Mouse (Mus musculus) liver (tissue): ENCODE measurements around the gene Twsg1.

Experiments
- DNase-seq: peaks from one replicate; pipeline ENCODE4 v3.0.0-alpha.2; 2020; ENCODE audit warnings: mixed read lengths

Gene Twsg1

DNA sequence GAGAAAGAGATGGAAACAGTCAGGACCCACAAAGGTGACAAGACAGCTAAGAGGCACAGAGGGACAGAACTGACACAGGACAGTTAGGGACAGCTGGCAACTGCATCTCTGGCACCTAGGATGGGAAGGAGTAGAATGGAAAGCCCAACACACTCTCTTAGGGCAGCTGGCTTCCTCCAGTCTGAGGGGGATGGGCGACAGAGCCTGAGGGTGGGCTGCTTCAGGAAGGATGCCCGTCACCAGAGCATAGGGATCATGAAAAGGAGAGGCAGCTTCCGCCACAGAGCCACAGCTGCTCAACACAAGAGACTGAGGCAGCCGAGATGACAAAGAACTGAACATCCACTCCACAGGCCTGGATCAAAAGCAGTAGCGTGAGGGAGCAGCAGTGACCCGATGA lies 19.5 kb downstream of the Twsg1 start:
- no peak for DNase-seq

DNA sequence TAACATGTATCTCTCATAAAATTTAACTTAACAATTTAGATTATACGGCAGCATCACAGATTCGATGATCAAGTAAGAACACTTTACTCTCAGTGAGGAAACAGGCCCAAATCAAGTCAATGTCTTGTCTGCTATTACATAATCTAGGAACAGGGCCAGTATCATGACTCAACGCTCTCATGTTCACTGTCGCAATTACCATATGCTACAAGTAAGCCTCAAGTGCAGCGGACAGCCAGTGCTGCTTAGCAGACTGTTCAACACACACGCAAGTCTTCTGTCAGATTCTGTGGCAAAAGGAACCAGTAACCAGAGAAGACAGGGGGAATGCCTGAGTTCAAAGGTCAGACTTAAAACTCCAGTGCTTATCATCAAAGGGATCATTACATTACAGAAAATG lies 20.1 kb downstream of the Twsg1 start:
- no peak for DNase-seq

- no peak for DNase-seq
These were observed 20.7 kb downstream of the Twsg1 start for GRCm38 (mm10) chr17:65930158-65930826.

GRCm38 (mm10) chr17:65929319-65929978 lies 21.6 kb downstream of the Twsg1 start:
- DNase-seq = no peak

GRCm38 (mm10) chr17:65927077-65927476 lies 23.9 kb downstream of the Twsg1 start:
- no peak for DNase-seq

GRCm38 (mm10) chr17:65924218-65924617 lies 26.8 kb downstream of the Twsg1 start:
- DNase-seq = no peak

DNA sequence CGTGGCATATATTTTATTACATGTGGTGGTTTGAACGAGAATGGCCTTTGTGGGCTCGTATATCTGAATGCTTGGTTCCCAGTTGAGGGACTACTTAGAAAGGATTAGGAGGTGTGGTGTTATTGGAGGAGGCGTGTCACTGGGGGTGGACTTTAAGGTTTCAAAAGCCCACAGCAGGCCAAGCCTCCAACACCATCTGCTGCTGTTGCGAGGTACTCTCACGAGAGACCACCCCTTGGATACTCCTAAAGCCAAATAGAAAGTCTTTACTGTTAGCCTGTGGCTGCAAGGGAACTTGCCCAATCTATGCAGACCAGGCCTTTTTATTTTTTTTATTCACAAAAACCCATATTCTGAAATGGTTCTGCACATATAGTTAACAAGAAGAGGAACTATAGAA lies 29.1 kb downstream of the Twsg1 start:
- no peak for DNase-seq

GRCm38 (mm10) chr17:65919235-65919634 lies 31.8 kb downstream of the Twsg1 start:
- peak; percentile 55 for DNase-seq

- DNase-seq = no peak
These were observed 34.8 kb downstream of the Twsg1 start for GRCm38 (mm10) chr17:65916135-65916668.

DNA sequence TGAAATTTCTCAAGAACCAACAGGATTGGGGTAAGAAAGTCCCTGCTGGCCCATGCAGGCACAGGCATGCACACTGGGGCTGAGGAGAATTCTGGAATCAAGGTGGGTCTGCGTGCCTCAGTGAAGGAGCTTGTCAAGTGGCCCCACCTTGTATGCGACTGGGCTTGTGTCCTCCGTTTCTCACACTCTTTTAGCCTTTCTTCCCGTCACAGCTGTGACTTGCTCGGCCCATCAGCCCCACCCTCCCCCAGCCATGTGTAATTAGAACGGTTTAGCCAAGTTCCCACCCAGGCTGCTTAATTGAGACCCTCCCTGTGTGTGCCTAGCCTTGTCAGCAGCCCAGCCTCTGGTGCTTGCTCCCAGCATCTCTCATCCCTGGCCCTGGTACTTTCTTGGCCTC lies 36.9 kb downstream of the Twsg1 start:
- no peak for DNase-seq

DNA sequence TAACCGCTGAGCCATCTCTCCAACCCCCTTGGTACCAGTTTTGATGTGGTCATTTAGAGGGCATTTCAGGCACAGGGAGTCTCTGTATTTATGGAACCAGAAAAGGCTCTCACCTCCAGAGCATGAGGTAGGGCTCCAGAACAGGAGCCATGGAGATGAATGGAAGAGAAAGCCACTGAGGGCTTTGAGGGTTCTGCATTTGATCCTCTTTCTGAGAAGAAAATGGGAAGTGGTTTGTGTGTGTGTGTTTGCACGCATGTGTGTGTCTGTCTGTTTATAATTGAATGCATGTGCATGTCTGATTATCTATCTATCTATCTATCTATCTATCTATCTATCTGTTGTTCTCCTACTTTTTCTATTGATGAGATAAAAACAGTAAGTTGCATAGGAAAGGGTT lies 38.8 kb downstream of the Twsg1 start:
- DNase-seq = no peak

- no peak for DNase-seq
These were observed 39.5 kb downstream of the Twsg1 start for GRCm38 (mm10) chr17:65911285-65912069.

DNA sequence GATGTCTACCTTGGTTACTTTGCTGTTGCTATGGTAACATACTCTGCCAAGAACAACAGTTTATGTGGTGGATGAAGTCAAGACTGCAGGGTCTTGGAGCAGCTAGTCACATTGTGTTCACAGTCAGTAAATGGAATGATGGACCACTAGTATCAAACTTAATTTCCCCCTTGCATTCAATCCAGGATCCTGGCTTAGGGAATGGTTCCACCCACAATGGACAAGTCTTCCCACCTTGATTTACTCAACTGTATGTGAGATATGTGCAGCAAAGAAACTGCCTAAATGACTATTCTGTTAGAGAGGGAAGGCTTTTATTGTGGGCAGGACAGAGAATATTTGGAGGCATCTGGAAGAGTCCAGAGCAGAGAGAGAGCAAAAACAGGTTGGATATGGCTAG lies 42.8 kb downstream of the Twsg1 start:
- DNase-seq = no peak

DNA sequence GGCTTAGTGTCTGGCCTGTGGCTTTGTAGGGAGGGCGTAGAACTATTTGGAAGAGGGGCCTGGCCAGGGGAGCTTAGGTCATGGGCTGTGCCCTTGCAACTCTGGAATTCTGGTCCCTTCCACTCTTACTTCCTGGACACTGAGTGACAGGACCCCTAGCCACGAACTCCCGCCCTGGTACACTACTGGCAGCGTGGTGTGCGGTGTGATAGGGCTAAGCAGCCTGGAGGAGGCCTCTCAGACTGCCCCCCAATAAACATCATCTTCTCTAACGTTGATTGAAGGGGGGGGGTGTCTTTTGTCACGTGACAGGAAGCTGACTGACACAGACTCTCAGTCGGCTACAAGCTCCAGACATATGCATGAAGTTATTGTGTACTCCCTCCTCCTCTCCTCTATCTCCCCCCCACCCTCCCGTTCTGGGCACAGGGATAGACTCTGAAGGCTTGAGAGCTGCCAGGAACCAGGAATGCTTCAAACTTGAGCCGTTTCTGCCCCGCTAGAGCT lies 44.1 kb downstream of the Twsg1 start:
- DNase-seq = peak; percentile 30

GRCm38 (mm10) chr17:65906313-65906894 lies 44.6 kb downstream of the Twsg1 start:
- no peak for DNase-seq

DNA sequence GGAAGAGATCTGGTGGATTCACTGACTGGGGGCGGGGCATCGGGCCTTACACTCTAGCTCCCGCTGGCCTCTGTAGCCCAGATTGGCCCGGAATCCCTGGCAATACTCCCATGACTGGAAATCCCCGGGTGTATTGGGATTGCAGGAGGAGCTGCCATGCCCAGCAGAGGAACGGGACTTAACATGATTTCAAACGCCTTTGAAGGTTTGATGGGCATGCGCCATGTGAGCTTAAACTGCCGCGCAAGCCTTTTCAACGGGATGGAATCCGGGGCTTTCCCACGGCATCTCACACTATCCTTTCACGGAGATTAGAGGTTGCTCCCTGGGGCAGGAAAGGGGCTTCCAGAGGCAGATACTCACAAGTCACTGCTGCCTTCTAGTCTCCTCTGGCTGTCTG lies 45.8 kb downstream of the Twsg1 start:
- no peak for DNase-seq

DNA sequence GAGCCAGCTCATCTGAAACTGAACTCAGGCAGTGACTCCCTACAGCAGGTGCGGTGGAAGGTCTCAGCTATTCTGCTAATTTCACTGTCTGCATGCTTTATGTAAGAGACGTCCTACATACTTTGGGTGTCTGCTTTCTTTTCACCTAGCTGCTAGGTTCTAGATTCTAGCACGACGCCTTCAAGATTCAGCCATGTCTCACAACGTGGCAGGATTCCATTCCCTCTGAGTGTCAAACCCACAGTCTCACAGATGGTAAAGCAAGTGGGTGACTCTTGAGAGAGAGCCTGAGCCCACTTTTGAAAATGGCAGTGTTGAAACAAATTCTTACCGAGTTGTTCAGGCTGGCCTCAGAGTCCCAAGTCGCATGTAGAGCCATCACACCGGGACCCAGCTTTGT lies 47.2 kb downstream of the Twsg1 start:
- DNase-seq = no peak

- DNase-seq = no peak
These were observed 48.0 kb downstream of the Twsg1 start for GRCm38 (mm10) chr17:65903011-65903410.

- DNase-seq = no peak
These were observed 48.7 kb downstream of the Twsg1 start for GRCm38 (mm10) chr17:65902281-65902680.

DNA sequence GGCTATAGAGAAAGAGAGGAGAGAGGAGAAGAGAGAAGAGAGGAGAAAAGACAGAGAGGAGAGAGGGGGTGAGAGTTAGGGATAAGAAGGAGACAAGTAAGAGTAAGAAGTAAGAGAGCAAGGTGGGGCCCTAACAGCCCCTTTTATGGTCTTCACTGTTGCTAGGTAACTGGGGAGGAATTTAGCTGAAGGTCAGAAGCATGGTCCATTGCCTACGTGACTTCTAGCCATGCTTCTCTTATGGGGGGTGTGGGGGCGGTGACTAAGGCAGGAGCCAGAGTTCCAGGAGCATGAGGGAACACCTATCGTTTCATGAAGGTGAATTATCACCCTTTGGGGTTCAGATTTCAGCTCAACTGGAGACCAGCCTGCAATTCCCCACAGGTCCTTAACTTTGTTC lies 55.0 kb downstream of the Twsg1 start:
- DNase-seq = no peak

GRCm38 (mm10) chr17:65889476-65889875 lies 61.5 kb downstream of the Twsg1 start:
- no peak for DNase-seq

- DNase-seq = no peak
These were observed 64.5 kb downstream of the Twsg1 start for GRCm38 (mm10) chr17:65886571-65886970.
